Mouse (Mus musculus): Measurements from ENCODE around the gene Ugt2b35.
"Not testable (repeated sequence)": the region's sequence is repeated elsewhere in the genome, so short reads cannot be mapped to it uniquely, and the experiment has no call there.

Gene Ugt2b35

GRCm38 (mm10) chr5:87000395-87001073 lies at the start of gene Ugt2b35:
TSS of gene Ugt2b35 (plus strand) at chr5:87000860.
- DNase-seq (ENCODE audit: low read depth, low spot score) = no peak

- DNase-seq (ENCODE audit: low read depth, low spot score) = no peak
Measured at GRCm38 (mm10) chr5:86960504-86960903, 40.2 kb upstream of the Ugt2b35 start.

GRCm38 (mm10) chr5:86961587-86962358 lies 38.9 kb upstream of the Ugt2b35 start:
- no peak for DNase-seq (ENCODE audit: low read depth, low spot score)

DNA sequence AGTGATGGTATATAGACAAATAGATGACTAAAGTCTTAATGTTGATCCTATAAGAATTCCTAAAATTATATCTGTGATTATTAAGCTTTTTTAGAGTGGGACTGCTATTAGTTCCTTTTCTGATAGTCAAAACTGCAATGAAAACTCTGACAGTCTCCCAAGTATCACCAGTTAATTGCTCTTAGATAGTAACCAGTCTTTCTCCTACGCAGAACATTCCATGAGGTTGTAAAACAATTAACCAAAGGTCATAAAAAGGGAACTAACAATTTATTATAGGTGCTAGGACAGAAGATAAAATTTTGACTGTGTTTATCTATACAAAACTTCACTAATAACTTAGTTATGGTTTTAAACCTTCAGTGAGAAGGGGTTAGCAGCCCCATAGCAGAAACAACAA lies 37.8 kb upstream of the Ugt2b35 start:
- DNase-seq (ENCODE audit: low read depth, low spot score) = not testable (repeated sequence)

DNA sequence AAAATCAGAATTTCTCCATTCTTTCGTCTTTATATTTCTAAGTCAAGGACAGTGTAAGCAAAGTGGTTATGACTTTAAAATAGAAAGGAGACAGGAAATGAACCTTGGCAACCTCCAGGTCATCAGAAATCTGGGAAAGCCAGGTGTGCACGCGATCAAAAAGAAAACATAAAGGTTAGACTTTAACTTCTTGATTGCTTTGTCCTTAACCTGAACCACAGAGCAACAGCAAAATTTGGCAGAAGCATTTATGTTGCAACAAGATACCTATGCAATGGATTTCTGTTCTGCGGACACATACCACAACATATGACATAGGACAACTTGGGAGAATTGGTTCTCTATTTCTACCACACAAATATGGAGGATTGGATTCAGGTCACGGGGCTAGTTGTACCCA lies 33.4 kb upstream of the Ugt2b35 start:
- DNase-seq (ENCODE audit: low read depth, low spot score) = not testable (repeated sequence)

- no peak for DNase-seq (ENCODE audit: low read depth, low spot score)
Measured at GRCm38 (mm10) chr5:87004735-87005134, 4.1 kb downstream of the Ugt2b35 start.

- DNase-seq (ENCODE audit: low read depth, low spot score) = no peak
Measured at GRCm38 (mm10) chr5:87015477-87015876, 14.8 kb downstream of the Ugt2b35 start.

DNA sequence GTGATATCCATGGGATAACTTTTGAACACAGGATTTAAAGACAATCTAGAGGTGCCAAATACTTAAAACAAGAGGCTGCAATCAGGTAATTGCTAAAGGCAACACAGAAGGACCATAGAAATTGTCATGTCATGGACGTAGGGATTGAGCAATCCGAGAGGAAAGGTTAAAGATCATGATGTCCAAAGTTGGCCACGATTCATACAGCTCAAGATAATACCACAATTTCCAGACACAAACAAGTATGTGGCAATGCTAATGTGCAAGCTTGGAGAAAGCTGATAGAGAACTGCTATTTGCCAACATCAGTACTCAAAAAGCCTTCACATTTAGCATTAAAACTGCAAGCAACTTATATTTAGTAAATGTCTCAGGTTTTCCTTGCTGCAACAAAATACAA lies 26.7 kb downstream of the Ugt2b35 start:
- DNase-seq (ENCODE audit: low read depth, low spot score) = no peak

- DNase-seq (ENCODE audit: low read depth, low spot score) = no peak
Measured at GRCm38 (mm10) chr5:87030624-87031023, 30.0 kb downstream of the Ugt2b35 start.
